Mouse (Mus musculus) embryonic facial prominence, embryonic 11.5 days (tissue): ENCODE measurements around the gene Cox19. TPM values are rescaled to one million over a fixed set of nuclear protein-coding genes. Genes with fewer than 3 reads are reported as not detected.

Experiments used
- ATAC-seq: fragments of 200-750 bp; cut with Nextera tagmentation; replicated peaks from 2 replicates; pipeline ENCODE4 v1.8.0; 2017; ENCODE audit warnings: low read depth; ENCODE audit not compliant: insufficient number of reproducible peaks, low FRiP score, low TSS enrichment
- DNase-seq: peaks from one replicate; pipeline ENCODE4 v3.0.0-alpha.2; 2015; ENCODE audit warnings: low spot score
- H3K27ac ChIP-seq: fragments of 300-500 bp; sonication (generic); replicated peaks from 2 replicates; pipeline ENCODE4 v1.5.1; 2014; ENCODE audit warnings: mild to moderate bottlenecking, low read depth, low read length, control low read depth
- H3K27me3 ChIP-seq: fragments of 300-500 bp; sonication (generic); 2 replicates; pipeline ENCODE4 v1.6.1; 2014; ENCODE audit warnings: mild to moderate bottlenecking, low read length, moderate library complexity, mixed read lengths; ENCODE audit not compliant: control insufficient read depth, insufficient read depth
- H3K36me3 ChIP-seq: fragments of 300-500 bp; sonication (generic); replicated peaks from 2 replicates; pipeline ENCODE4 v1.6.1; 2014; ENCODE audit warnings: low read depth, mild to moderate bottlenecking, low read length, moderate library complexity, mixed read lengths; ENCODE audit not compliant: control insufficient read depth, insufficient read depth
- H3K4me1 ChIP-seq: fragments of 300-500 bp; sonication (generic); 2 replicates; pipeline ENCODE4 v1.6.1; 2014; ENCODE audit warnings: low read length, mixed read lengths; ENCODE audit not compliant: control insufficient read depth, insufficient read depth
- H3K4me2 ChIP-seq: fragments of 300-500 bp; sonication (generic); 2 replicates; pipeline ENCODE4 v1.6.1; 2014; ENCODE audit warnings: low read depth, mild to moderate bottlenecking, control low read depth, low read length, moderate library complexity
- H3K4me3 ChIP-seq: fragments of 300-500 bp; sonication (generic); 2 replicates; pipeline ENCODE4 v1.5.1; 2014; ENCODE audit warnings: low read depth, low read length, control low read depth
- H3K9ac ChIP-seq: fragments of 300-500 bp; sonication (generic); replicated peaks from 2 replicates; pipeline ENCODE4 v1.6.1; 2014; ENCODE audit warnings: mild to moderate bottlenecking, control low read depth, low read length
- H3K9me3 ChIP-seq: fragments of 300-500 bp; sonication (generic); replicated peaks from 2 replicates; pipeline ENCODE4 v1.6.1; 2016; ENCODE audit warnings: mild to moderate bottlenecking, low read length, inconsistent platforms, mixed read lengths; ENCODE audit not compliant: control insufficient read depth
- WGBS: fragments of 180-500 bp; shearing (Covaris S2); extraction: QIAGEN DNeasy Blood & Tissue Kit; methylation state at CpG from one replicate; pipeline ENCODE4 v1.1.7; 2014; 5-methylcytosine and 5-hydroxymethylcytosine counted together
- polyA plus RNA-seq: library from polyadenylated mRNA; unstranded; fragments of >200 nt; fragmentation: Nextera tagmentation; extraction: Ambion mirVana; gene quantifications from 2 replicates; pipeline ENCODE4 v1.2.1, GENCODE M21; 2014

The Cox19 gene
- polyA plus RNA-seq, 1 experiment from 2014 or later, result 116 TPM

DNA sequence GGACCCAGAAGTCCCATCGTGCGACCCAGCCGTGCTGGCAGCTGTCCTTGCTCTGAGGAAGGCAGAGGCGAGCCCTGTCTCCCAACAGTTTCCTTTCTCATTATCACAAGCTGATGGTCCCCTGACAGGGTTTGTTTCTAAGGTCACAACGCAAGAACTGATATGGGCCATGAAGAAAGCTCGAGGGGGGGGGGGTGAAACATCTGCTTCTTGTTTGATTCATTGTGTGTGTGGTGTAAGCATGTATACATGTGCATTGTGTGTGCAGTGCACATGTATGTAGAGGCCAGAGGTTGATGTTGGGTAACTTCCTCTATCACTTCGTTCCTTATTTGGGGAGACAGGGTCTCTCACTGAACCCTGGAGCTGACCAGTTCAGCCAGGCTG is 23.6 kb downstream of the Cox19 start:
- 76% methylated on average over 7 of the region's 7 CpGs for whole genome bisulfite sequencing
- no peaks in the 10 kb centered on the region for H3K9me3 ChIP-seq
- no peak overlapping the region for H3K4me2 ChIP-seq
- ATAC-seq (no peak), DNase-seq (no peak)
- H3K4me3 ChIP-seq, result no peak overlapping the region
- H3K36me3 ChIP-seq, result no peaks in the 10 kb centered on the region
- no peak overlapping the region for H3K9ac ChIP-seq
- no peaks in the 10 kb centered on the region for H3K4me1 ChIP-seq
- H3K27me3 ChIP-seq, result peaks cover 27% of the 10 kb centered on the region
- H3K27ac ChIP-seq, result no peak overlapping the region

DNA sequence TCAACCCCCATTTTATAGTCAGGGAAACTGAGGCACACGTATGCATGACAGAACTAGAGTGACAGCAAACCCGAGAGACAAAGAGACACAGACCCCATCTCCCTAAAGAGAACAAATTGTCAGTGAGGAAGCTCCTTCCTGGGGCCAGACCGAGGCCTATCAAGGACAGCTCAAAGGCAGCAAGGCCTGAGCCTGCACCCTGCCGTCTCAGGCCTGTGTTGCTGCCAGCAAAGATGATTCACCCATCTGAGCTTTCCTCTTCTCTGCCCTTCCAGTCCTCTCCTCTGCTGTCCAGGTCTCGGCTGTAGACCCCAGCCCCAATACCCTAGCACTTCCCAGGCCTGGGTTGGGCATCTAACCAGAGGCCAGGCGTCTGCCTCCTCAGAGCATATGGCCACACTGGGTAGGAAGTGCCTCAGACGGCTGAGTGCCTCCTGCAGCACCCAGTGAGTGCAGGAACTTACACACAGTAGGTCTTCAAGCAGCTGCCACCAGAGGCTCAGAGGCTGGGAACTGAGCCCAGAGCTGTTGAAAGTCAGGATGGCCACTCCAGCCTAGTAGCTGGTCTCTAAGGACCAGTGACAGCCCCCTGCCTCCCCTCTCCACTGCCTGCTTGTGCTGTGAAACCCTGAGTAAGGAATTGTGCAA is 24.1 kb downstream of the Cox19 start:
- H3K36me3 ChIP-seq, result no peaks in the 10 kb centered on the region
- H3K9me3 ChIP-seq, result no peaks in the 10 kb centered on the region
- no peak overlapping the region for H3K4me2 ChIP-seq
- H3K4me1 ChIP-seq, result no peaks in the 10 kb centered on the region
- no peak overlapping the region for H3K4me3 ChIP-seq
- ATAC-seq (no peak), DNase-seq (no peak)
- no peak overlapping the region for H3K27ac ChIP-seq
- peaks cover 27% of the 10 kb centered on the region for H3K27me3 ChIP-seq
- 73% methylated on average over 7 of the region's 7 CpGs for WGBS
- no peak overlapping the region for H3K9ac ChIP-seq

DNA sequence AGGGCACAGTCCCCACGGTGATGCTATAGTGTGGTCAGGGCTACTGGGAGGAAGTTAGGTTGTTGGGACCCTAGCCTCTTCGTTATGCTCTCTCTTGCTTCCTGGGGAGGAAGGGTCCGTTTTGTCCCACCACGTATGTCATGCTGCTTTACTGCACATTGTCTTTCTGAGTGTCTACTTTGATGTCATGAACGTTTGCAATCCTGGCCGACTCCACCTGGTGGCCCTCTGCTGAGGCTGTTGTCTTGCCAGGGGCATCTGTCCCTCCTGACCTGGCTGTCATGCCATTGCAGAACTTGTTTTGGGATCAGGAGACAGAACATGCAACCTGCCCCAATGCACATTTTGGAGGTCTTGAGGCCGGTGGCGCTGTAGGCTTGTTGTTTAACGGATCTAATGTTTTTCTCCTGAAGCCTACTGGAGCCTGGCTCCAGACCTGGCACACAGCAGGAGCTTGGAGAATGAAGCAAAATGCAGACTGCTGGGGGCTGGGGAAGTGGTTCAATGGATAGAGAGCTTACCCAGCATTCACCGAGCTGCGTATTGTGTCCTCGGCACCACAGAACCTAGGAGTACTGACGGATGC is 25.0 kb downstream of the Cox19 start:
- Histone ChIP-seq H3K27me3 (peaks cover 27% of the 10 kb centered on the region), H3K9me3 (no peaks in the 10 kb centered on the region), H3K4me2 (no peak overlapping the region), H3K4me3 (no peak overlapping the region), H3K36me3 (no peaks in the 10 kb centered on the region), H3K4me1 (no peaks in the 10 kb centered on the region), H3K27ac (no peak overlapping the region), H3K9ac (no peak overlapping the region)
- ATAC-seq, result no peak
- 70% methylated on average over 13 of the region's 13 CpGs for WGBS
- no peak for DNase-seq

DNA sequence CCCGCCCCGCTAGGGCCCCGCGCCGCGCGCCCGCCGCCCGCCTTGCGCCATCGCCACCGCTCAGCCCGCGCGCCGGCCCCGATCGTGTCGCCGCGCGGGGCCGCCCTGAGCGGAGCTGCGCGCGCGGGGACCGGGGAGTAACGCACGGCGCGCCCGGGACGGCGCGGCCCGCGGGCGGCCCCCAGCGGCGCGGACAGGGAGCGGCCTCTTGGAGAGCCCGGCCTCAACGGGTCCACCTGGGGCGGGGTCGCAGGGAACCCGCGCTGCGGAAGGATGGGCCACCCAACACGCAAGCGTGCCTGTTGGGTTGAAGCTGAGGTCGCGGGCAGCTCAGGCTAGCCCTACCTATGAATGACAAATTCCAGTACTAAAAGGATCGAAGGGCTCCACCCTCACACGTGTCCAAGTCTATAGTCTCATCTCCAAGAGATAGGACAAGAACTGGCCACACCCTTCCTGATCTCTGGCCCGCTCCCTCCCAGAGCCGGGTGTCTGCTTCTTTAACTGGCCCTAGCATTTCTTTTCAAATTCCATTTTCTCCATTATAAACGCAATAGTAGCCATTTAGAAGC is 25.7 kb downstream of the Cox19 start, which contains the start of gene Adap1:
TSS of gene Adap1 (minus strand) at position 228 of the 572 bp plus-strand sequence.
- peaks cover 27% of the 10 kb centered on the region for H3K27me3 ChIP-seq
- no peak within 1 kb of the TSS for H3K27ac ChIP-seq

DNA sequence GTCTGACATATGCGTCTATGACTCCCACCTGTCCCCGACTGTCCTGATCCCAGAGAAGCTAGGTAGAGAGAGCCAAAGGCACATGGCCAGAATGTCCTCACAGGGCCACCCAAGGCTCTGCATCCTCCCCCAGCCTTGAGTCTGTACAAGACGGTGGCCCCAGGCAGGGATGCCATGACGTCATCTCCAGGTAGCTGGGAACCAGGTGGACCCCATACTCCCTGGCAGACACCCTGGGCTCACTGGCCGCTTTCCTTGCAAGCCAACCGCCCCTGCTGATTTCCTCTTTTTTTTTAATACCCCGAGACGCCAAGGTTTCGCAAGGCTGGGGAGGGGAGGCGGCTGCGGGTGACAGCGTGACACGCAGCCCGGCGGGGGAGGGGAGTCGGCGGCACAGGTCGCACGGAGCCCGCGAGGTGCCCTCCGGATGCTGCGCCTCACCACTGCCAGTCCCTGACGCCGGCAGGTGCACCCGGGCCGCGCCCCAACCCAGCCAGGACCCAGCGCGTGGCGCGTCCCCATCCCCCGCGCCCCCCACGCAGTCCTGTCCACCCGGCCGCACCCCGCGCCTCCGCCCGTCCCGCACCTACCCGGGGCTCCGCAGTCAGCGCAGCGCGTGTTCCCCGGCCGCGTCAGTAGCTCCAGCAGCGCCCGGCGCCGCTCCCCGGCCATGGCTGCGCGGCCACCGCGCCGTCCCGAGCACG is 26.4 kb downstream of the Cox19 start:
- H3K9me3 ChIP-seq, result no peaks in the 10 kb centered on the region
- peak overlapping the region; percentile 65 for H3K9ac ChIP-seq
- H3K27me3 ChIP-seq, result peaks cover 27% of the 10 kb centered on the region
- peak overlapping the region; percentile 51 for H3K4me3 ChIP-seq
- no peak for DNase-seq
- H3K4me1 ChIP-seq, result no peaks in the 10 kb centered on the region
- no peak overlapping the region for H3K27ac ChIP-seq
- H3K36me3 ChIP-seq, result no peaks in the 10 kb centered on the region
- H3K4me2 ChIP-seq, result peak overlapping the region; percentile 95
- WGBS, result 2% methylated on average over 54 of the region's 62 CpGs
- ATAC-seq, result 0 out of 2 replicates have a peak, but pooled peaks have one; percentile 32

More for the DNA sequence above, 25.7 kb downstream of the Cox19 start, which contains the start of gene Adap1:
- peak within 1 kb of the TSS; percentile 51 for H3K4me3 ChIP-seq
- H3K4me2 ChIP-seq, result peak within 1 kb of the TSS; percentile 95
- no peaks in the 10 kb centered on the region for H3K36me3 ChIP-seq
- H3K4me1 ChIP-seq, result no peaks in the 10 kb centered on the region
- peak within 1 kb of the TSS; percentile 65 for H3K9ac ChIP-seq
- H3K9me3 ChIP-seq, result no peaks in the 10 kb centered on the region
- DNase-seq (peak; percentile 69), ATAC-seq (0 out of 2 replicates have a peak, but pooled peaks have one; percentile 29)
- 3% methylated on average over 37 of the region's 61 CpGs for WGBS

DNA sequence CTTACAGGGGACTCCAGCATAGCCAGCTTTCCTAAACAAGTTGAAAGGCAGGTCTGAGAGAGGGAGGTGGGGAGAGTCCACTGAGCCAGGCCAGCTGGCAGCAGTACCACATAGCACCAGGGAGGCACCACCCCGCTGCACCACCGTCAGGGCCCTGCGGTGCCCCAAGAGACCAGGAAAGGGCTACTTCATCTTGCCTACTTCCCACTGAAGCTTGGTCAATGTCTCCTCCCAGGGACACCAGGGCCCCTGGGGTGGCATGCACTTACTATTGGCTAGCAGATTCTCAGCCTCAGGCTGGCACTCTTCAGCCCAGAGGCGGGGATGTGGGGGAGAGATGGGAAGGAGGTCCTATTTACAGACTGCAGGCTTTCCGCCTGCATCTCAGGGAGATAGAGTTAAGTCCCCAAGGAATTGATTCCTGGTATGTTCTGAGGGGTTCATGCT is 27.1 kb downstream of the Cox19 start:
- Histone ChIP-seq H3K9ac (no peak overlapping the region), H3K36me3 (no peaks in the 10 kb centered on the region), H3K27ac (no peak overlapping the region), H3K4me3 (no peak overlapping the region), H3K27me3 (peaks cover 27% of the 10 kb centered on the region), H3K4me2 (no peak overlapping the region), H3K9me3 (no peaks in the 10 kb centered on the region), H3K4me1 (no peaks in the 10 kb centered on the region)
- DNase-seq (no peak), ATAC-seq (no peak)
- 64% methylated on average over 5 of the region's 5 CpGs for WGBS

DNA sequence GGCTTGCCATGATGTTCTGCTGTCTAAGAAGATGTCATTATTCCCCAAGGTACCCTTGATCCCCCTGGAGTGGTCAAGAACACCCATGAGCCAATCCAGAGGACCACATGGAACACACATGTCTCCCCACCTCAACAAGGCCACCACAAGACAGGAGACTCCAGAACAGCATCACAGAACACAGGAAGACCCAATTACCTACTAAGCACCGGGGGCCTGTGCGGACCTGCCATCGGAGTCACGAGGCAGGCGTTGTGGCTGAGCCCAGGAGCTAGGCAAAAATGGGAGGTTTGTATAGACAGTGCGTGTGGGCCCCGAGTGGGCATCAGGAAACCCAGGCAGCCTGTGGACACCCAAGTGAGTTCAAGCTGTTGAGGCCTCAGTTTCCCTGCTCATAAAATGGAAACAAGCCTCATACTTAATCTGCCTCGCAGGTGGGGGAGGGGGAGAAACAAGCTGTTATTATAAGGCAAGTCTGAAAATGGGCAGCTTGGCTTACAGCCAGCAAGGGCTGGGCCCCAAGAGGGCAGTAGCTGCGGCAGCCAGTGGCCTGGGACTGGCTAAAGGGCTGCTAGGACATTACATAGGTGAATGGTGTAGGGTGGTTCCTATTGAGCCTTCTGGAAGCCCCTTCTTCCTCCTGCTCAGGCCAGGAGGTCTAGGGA is 27.8 kb downstream of the Cox19 start:
- ATAC-seq, result no peak
- Histone ChIP-seq H3K4me1 (no peaks in the 10 kb centered on the region), H3K27me3 (peaks cover 27% of the 10 kb centered on the region), H3K9me3 (no peaks in the 10 kb centered on the region), H3K27ac (no peak overlapping the region), H3K4me3 (no peak overlapping the region), H3K4me2 (no peak overlapping the region), H3K9ac (no peak overlapping the region), H3K36me3 (no peaks in the 10 kb centered on the region)
- 80% methylated on average over 9 of the region's 9 CpGs for WGBS
- DNase-seq, result no peak
